Mouse (Mus musculus): ENCODE results near the gene Arhgef15. TPM values are rescaled to one million over a fixed set of nuclear protein-coding genes. Genes with fewer than 3 reads are reported as not detected.
"Not testable (repeated sequence)": the region's sequence is repeated elsewhere in the genome, so short reads cannot be mapped to it uniquely, and the experiment has no call there.

Arhgef15 gene
- total RNA-seq (2021): 10 to 100 TPM; 20.6 to 23.5 TPM
- long read RNA-seq, experiment 1, full-length matches to known transcripts: 9 of 21 reads
- long read RNA-seq, experiment 1, partial matches to known transcripts: 6 of 21 reads
- long read RNA-seq, experiment 1, other reads (novel, unspliced or antisense): 6 of 21 reads
- long read RNA-seq, experiment 2, full-length matches to known transcripts: 5 of 10 reads
- long read RNA-seq, experiment 2, partial matches to known transcripts: 3 of 10 reads
- long read RNA-seq, experiment 2, other reads (novel, unspliced or antisense): 2 of 10 reads

DNA sequence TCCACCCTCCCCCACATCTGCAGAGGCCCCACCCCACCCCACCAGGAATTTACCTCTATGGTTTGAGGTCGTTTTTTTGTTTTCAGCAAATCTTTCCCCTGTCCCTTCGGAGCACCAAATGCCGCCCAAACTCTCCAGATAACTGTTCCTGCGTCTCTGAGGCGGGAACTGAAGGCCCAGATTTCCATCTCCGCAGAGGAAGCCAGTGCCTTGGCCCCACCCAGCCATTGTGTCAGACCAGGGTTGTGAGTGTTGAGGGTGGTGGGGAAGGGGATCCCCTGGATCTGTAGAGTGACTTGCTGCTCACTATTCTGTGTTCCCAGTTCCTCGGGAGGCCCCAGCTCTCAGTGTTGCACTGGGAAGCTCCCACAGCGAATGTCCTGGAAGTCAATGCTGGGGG, at the start of gene Arhgef15:
Arhgef15 (minus strand) TSS at position 173 of the 400 bp plus-strand sequence.
- peak in 1 of 2 experiments; percentile 65 for DNase-seq

DNA sequence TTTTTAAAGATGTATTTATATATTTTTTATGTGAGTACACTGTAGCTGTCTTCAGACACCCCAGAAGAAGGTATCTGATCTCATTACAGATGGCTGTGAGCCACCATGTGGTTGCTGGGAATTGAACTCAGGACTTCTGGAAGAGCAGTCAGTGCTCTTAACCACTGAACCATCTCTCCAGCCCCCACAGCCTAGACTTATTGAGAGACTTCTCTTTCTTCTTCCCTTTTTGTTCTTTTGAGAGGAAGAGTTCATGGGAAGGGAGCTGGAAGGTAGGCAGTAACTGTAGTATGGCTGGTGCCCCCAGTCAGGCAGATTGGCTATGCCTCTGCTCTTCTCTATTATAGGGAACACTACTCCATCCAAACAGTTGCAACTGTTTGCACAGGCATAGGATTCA, 49.3 kb upstream of the Arhgef15 start:
- not testable (repeated sequence) for DNase-seq

DNA sequence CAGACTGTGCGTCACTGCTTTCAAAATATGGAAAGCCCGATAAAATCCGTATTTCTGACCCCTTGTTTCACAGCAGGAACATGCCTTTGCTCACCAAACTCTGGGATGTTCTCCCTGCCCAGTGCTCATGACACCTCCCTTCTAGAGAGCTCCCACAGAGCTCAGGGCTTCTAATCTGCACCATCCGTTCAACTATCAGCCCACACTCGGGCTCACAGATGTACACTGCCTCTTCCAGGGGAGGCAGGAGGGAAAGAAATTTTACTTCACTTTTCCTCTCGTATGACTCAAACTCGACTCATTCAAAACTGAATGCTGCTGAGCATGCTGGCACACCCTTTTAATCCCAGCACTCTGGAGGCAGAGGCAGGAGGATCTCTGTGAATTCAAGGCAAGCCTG, 47.9 kb upstream of the Arhgef15 start:
- DNase-seq: no peak

DNA sequence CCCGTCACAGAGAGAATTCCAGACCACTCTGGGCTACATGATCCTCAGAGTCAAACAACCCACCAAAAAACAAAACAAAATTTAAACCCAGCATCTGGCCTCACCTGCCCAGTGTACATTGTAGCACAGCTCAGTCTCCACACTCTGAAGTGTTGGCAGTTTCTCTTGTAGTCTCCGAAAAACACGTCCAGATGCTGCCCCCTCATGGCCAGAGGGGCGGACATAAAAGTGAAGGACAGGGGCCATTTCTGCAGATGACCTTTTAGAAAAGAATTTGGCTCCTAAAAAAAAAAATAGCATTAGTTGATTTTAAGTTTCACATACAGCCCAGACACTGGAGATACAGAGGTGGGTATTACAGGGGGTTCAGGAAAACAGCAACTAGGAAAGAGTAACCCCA, 46.3 kb upstream of the Arhgef15 start:
- DNase-seq: peak; percentile 34 to 44

DNA sequence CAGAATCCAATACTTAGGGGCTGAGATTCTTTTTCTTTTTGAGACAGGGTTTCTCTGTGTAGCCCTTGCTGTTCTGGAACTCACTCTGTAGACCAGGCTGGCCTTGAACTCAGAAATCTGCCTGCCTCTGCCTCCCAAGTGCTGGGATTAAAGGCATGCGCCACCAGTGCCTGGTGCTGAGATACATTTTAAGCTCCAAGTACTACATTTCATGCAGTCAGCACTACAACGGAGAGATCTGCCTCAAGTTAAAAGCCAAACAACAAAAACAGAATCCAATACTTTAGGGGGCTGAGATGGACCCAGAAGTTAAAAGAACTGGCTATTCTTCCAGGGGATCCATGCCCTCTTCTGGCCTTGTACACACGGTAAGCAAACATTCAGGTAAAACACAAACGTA, 45.5 kb upstream of the Arhgef15 start:
- DNase-seq: not testable (repeated sequence)

DNA sequence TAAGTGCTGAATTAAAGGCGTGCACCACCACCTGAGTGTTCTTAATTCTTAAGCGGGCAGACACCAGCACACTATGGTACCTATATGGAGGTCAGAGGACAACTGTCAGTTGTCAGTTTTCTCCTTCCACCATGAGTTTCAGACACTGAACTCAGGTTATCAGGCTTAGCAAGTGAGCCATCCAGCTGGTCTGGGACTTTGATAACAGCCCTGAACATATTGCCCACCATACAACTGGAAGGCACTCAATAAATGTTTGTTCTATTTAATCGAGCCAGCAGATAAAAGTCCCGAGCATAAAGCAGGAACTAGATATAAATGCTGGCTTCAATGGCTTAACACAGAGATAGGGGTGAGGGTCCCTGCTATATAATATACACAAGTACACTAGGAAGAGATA, 39.8 kb upstream of the Arhgef15 start:
- no peak for DNase-seq

DNA sequence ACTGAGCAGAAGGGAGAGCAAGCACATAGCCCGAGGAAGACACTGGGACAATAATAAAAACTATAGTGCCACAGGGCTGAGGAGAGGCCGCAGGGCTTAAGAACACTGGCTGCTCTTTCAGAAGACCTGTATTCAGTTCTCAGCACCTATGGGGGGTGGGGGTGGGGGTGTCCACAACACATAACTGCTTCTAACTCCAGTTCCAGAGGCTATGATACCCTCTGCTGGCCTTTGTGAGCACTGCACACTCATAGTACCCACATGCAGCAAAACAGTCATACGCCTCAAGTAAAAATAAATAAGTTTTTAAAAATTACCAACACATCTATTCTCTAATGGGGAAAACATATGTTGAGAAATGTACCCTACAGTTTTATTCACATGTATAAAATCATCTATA, 37.1 kb upstream of the Arhgef15 start:
- DNase-seq: no peak

DNA sequence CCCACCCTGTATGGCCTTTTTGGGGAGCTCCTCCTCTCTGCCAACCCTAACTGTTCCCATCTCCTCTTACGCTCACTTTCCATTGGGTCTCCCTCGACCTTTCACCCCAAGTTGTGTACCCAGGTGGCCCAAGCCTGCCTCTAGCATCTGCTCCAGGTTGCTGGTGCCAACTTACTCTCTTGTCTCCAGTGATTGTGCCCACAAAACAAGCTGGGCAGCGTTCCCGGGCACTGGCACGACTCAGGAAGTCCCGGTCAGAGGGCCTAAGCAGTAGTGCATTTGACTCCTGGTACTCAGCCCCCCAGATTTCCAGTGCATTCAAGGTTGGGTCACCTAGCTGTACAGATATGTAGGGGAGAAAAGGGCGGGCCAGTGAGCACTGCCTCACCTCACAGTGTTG, 35.8 kb upstream of the Arhgef15 start:
- no peak for DNase-seq

DNA sequence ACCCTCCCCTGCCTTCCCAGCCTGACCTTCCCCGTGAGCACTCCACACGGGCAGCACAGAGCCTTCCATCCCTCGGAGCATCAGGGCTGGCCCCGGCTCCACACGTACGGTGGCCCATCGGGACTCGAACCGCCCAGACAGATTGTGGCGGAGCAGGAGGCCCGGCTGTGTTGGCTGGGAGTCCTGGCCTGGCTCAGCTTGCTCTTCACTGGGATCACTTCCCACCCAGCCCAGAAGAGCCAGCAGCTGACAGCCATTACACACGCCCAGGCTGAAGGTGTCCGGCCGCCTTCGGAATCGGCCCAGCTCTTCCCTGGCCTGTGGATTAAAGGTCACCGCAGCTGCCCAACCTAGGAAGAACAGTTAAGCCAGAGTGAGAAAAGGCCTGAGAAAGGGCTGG, 31.1 kb upstream of the Arhgef15 start:
- peak in 1 of 2 experiments; percentile 21 for DNase-seq

DNA sequence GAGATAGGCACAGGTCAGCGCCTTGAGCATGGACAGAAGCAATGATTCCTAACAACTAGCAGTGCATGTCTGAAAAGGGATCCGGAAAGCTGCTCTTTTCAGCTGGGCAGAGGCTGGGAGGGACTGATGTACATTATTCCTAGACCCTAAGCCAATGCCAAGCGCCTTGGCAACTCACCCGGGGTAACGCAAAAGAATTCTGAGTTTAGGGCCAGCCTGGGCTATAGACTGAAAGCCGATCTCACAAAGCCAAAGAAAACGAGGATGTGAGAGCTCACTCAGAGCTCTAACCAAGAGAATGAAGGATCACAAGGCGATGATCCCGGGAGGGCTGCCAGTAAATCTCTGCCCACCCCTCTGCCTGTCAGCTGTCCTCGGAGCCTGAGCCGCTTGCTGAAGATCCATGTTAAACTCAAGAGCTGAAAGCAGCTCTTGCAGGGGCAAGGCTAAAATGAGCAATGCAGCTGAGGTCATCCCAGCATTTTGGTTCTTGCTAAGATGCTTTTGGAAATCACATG, 30.1 kb upstream of the Arhgef15 start:
- DNase-seq: no peak

DNA sequence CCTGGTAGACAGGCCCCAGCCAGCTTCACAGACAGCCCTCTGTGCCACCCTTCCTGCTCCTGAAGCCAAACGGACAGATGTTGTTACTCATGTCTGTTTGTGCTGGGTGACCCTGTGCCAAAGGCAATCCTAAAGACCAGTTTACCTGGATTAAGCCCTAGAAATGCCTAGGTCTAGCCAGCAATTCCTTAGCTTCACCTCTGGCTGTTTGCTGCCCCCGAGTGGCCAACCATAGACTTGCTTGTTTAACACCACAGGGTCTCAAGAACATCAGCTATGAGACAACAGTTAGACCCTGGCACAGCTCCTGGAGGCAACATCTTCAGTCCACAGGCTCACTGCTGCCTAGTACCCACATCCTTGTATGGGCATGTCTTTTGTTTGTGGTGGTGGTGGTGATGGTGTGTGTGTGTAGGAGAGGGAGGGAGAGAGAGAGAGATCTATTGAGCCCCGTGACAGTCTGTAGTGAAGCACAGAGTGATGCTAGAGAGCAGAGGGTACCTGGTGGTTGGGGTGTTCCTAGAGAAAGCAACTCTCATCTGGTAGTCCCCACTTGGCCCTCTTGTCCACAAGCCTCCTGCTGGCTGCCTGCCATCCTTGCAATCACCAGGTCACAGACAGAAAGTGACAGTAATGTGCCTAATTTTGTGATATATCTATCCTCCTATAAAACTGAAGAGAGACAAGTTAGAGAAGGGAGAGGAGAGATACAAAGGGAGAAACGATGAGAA, 25.5 kb upstream of the Arhgef15 start:
- DNase-seq: peak; percentile 69 to 89

DNA sequence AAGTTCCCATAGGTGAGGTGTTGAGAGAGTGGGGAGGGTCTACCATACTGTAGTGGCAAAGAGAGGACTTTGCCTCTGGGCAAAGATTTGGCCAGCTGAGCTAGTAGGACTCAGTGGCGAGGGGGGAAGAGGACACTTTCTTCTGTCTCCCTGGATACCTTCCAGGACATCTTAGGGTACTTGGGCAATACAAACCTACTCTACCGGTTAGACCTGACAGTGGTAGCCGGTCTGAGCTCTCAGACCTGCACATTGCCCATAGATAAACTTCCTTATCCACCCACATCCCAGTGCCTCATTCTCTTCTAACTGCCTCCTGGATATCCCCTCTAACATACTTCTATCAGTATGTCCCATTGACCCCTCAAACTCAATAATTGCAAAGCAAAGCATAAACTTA, 23.6 kb upstream of the Arhgef15 start:
- no peak for DNase-seq

DNA sequence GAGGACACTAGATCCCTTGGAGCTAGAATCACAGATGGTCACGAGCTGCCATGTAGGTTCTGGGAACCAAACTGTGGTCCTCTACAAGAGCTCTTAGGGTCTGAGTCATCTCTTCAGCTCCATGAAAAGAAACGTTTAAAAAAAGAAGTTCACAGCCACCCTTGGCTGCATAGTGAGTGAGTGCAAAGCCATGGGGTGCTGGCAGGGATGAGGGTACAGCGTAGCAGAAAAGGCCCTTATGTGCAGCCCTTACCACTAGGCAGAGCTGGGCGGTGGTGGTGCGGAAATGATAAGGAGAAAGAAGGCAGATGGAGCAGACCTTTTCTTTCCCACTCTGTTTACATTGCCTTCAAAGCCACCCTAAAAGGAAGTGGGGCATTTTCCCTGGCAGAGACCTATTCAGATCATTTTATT, 22.0 kb upstream of the Arhgef15 start:
- no peak for DNase-seq

DNA sequence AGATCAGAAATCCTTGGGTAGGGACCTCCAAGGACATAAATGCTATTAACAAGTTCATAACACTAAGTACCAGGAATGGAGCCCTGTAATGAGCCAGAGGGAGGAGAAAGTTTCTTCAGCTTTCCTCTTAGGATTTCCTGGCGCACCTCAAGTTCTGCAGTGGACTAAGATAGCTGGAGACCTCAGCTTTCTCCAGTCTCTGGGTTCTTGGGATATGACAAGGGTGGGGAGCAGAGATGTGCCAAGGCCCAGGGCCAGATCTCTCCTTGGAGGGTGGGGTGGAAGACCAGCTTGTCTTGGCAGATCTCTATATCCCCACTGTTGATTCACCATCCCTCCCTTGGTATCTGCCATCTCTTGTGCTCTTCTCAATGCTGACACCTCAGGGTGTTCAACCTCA, 18.3 kb upstream of the Arhgef15 start:
- no peak for DNase-seq

DNA sequence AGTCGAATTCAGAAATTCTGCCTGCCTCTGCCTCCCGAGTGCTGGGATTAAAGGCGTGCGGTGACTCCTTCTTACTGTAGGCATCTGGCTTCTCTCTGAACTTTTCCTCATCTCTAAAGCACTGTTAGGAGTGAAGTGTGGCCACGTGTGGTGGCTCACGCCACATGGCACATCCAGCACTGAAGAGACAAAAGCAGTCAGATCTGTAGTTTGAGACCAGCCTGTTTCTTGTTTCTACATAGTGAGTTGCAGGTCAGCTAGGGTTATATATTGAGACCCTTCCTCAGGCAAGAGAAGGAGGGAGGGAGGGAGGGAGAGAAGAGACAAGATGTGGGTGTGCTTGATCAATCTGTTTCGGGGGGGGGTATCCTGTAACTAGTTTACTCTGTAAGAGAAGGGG, 17.8 kb upstream of the Arhgef15 start, which contains the start of gene Rangrf:
Rangrf (minus strand) TSS at position 101 of the 400 bp plus-strand sequence.
- no peak for DNase-seq

DNA sequence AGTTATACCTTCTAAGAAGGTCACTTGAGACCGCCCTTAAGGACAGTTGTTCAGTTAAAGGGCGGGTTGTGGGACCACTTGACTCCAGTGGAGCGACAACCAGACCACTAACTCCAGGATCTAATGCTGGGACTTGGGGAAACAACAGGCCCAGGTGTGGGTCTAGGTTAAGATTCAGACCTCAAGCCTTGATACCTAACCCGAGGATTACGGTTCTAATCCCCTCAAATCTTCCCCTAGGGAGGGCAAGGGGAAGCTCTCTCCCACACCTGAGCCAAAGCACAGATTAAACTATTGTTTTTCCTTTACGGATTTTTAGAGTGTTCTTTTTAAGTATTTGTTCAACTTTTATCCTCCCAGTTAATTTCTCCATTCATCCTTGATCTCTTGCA, 16.8 kb upstream of the Arhgef15 start:
- DNase-seq: no peak

DNA sequence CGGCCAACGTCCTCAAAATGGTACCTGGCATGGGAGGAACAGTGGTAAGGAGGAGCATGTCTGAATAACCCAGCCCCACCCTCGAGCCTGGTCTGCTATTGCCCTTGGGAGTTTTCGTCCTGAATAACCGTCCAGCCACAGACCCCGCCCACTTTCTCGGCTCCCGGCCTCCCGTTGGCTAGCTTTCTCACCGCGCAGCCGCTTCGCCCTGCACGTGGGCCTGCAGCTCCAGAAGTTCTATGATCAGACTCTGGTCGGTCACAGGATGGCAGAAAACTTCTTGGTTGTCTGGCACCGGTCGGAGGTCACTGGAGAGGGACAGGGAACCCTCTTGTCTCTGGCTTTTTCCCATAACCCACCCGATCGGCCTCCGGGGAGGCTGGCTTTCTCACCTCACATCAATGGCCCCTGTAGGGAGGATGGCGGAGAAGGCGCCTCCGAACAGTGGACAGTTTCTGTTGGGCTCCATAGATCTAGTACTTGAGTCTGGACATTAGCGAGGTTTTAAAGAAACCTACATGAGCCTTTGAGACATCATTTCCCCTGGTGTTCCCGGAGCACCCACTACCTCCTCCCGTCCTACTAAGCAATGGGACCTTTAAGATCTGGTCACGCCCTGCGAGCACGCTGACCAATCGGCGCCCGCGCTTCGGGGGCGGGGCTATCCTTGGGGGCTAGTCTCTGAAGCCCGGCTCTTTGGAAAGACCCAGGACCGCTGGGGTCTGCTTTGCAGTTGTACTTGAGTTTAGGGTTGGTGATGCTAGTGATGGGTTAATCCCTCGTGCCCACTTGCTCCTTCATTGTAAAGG, 16.2 kb upstream of the Arhgef15 start:
- DNase-seq: peak; percentile 92 to 93

DNA sequence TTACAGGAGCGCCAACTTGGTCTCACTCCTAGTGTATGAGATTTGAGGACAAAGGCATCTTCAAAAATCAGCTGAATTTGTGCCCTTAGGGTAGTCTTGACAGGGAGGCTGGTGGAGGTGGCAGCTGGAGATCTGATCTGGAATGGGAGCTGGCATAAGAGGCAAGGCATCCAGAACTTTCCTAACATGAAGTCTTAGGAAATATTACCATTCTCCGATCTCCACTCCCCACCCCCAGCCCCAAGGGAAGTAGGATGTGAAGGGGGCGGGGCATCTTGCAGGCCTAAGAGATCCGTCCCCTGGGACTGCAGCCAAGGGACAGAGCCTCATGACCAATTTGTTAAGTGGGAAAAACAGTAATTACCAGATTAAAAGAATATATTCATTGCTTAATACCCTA, 13.0 kb upstream of the Arhgef15 start:
- DNase-seq: peak; percentile 56 to 62

DNA sequence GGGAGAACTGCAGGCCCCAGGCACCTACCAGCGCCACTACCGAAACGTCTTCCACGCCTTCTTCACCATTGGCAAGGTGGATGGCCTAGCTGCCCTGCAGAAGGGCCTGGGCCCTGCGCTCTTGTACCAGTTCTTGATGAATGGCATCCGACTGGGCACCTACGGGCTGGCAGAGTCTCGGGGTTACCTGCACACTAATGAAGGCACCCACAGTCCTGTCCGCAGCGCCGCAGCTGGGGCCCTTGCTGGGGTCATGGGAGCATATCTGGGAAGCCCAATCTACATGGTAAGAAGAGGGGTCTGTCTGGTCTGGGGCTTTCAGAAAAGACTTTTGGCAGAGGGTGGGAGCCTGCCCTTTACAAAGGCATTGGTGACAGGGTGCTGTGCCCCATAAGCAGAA, 11.5 kb upstream of the Arhgef15 start:
- DNase-seq: no peak

DNA sequence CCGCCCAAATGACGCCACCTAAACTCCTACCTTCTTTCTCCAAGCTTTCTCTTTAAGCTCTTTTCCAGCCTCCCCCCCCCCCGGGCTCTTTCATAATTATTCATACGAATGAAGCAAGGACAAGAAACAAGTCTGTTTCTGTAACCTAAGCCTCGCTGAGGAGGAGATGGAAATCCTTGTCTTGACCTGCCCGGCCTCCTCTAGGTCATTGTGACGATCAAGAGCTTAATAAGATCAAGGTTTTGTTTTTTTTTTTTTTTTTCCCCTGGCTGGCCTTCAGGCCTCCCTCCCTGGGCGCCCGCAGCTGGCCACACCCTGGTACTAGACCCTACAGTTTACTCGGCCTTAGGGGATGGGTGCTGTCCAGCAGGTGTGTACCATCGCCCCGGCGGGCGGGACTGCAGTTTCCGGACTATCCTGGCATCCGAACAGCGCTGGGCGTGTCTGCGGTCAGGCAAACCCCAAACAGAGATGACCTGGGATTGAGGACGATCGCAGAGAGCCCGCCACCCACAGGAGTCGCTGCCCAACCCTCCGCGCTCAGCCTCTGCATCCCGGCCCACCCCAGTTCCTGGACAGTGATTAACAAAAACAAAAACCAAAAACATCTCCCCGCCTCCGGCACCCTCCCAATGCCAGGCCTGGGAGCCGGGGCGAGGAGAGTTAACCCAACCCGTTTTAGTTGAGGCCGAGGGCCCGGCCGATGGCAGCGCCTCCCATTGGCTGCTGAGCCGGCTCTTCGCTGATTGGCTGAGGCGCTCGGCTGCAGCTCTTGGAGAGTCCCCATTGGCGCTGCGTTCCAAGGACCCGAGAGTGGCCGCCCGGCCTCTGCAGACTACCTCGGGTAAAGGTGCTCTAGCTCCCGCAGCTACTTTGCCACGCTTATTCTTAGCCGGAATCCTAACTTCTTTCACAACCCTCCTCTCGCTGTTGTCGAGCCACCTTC, 10.3 kb upstream of the Arhgef15 start, which contains the start of gene Slc25a35:
Slc25a35 (plus strand) TSS at position 795 of the 946 bp plus-strand sequence.
- peak; percentile 92 to 96 for DNase-seq

DNA sequence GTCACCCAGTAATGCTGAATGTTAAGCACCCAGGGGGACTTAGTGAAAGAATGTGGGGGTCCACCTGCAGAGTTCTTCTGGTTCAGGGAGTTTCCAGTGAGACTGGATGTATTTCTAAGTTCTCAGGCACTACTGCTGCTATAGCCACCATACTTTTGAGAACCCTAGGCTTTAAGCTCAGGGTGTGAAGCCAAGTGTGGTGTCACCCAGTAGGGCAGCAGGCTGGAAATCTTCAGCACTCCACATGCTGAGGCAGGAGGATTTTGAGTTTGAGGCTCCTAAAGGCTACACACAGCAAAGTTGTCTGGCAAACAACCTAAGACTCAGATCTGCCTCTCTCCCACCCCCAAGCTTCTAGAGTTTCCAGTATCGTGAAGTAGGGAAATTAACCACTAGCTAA, 9.3 kb upstream of the Arhgef15 start:
- no peak for DNase-seq
